In genomic region chr8:106941806-106942205, GRCm38 (mm10) we compare ENCODE assay signal across 9 mouse cellular contexts.
"Had no signal": no experiment of that assay in that cellular context is flagged by ENCODE, and none has a peak within 500 bp of the region (broad histone marks: within the 10 kb centered on the region; RNA-seq: fewer than 3 reads in every experiment).

No protein-coding gene starts in this region.

- DNase-seq: kidney, adult 18-20 months; kidney, postnatal 14 days; lung, adult 2 months; lung, postnatal 36 days; midbrain, embryonic 14.5 days; retina, postnatal 1 day; right cerebral cortex, postnatal 4 days; thymus, adult 2 months; thymus, postnatal 25 days had no signal
